Comparison of ENCODE assay signal across 11 mouse cellular contexts in genomic region chr5:120536046-120536445, GRCm38 (mm10). TPM values are rescaled to one million over a fixed set of nuclear protein-coding genes. Genes with fewer than 3 reads are reported as not detected.
DNase-seq lines count a peak whose midpoint lies in the region; ATAC-seq and TF ChIP-seq lines count a peak whose summit lies in the region.
"Had no signal": no experiment of that assay in that cellular context is flagged by ENCODE, and none has a peak within 500 bp of the region (broad histone marks: within the 10 kb centered on the region; RNA-seq: fewer than 3 reads in every experiment).

No protein-coding gene starts in this region.

- no peak overlapping the region for H3K9ac ChIP-seq in hindbrain, postnatal 0 days (replicated peaks; ENCODE audit: low read length)
- H3K9ac ChIP-seq in hindbrain, embryonic 14.5 days, result no peak overlapping the region
- no peak overlapping the region for H3K9ac ChIP-seq in lung, embryonic 14.5 days
- H3K9ac ChIP-seq: neural tube, embryonic 12.5 days had no signal

- peak; percentile 57 for DNase-seq in hindbrain, postnatal 0 days (ENCODE audit: low spot score)
- DNase-seq in hindbrain, embryonic 14.5 days (ENCODE audit: low spot score), result no peak
- no peak for DNase-seq in embryonic facial prominence, embryonic 10.5 days (ENCODE audit: low spot score)
- no peak for DNase-seq in lung, embryonic 14.5 days
- DNase-seq in spleen, postnatal 36 days (ENCODE audit: low spot score in 2 of 2), result no peak
- DNase-seq in yolk sac, embryonic 10.5 days (ENCODE audit: low spot score), result no peak
- no peak for DNase-seq in embryo, embryonic 10.5 days (ENCODE audit: low spot score)

- H3K4me3 ChIP-seq in hindbrain, postnatal 0 days (ENCODE audit: low read length), result no peak overlapping the region
- H3K4me3 ChIP-seq in hindbrain, embryonic 14.5 days (replicated peaks; ENCODE audit: low read length), result no peak overlapping the region
- no peak overlapping the region for H3K4me3 ChIP-seq in embryonic facial prominence, embryonic 10.5 days
- no peak overlapping the region for H3K4me3 ChIP-seq in lung, embryonic 14.5 days (ENCODE audit: low read depth, low read length)
- H3K4me3 ChIP-seq: neural tube, embryonic 12.5 days had no signal

- H3K4me1 ChIP-seq in hindbrain, postnatal 0 days (ENCODE audit: insufficient read depth, low read length), result 0 out of 2 replicates have a peak, but pooled peaks cover 8% of the 10 kb centered on the region
- peaks cover 10% of the 10 kb centered on the region; the same call in 1 of the 2 replicates for H3K4me1 ChIP-seq in hindbrain, embryonic 14.5 days (replicated peaks; ENCODE audit: control insufficient read depth, insufficient read depth, low read length)
- H3K4me1 ChIP-seq in embryonic facial prominence, embryonic 10.5 days, result peaks cover 39% of the 10 kb centered on the region
- 0 out of 2 replicates have a peak, but pooled peaks cover 6% of the 10 kb centered on the region for H3K4me1 ChIP-seq in lung, embryonic 14.5 days (ENCODE audit: insufficient read depth)

- H3K9me3 ChIP-seq in hindbrain, postnatal 0 days (ENCODE audit: low read length), result no peaks in the 10 kb centered on the region
- no peaks in the 10 kb centered on the region for H3K9me3 ChIP-seq in hindbrain, embryonic 14.5 days (ENCODE audit: control insufficient read depth, low read length)
- no peaks in the 10 kb centered on the region for H3K9me3 ChIP-seq in embryonic facial prominence, embryonic 10.5 days
- no peaks in the 10 kb centered on the region for H3K9me3 ChIP-seq in lung, embryonic 14.5 days (ENCODE audit: low read depth, low read length)
- H3K9me3 ChIP-seq: neural tube, embryonic 12.5 days had no signal

- H3K27me3 ChIP-seq in hindbrain, postnatal 0 days (ENCODE audit: insufficient read depth, low read length), result no peaks in the 10 kb centered on the region
- H3K27me3 ChIP-seq in hindbrain, embryonic 14.5 days (ENCODE audit: control insufficient read depth, insufficient read depth, low read length), result no peaks in the 10 kb centered on the region
- H3K27me3 ChIP-seq in embryonic facial prominence, embryonic 10.5 days (replicated peaks; ENCODE audit: low read depth, poor library complexity, severe bottlenecking), result no peaks in the 10 kb centered on the region
- H3K27me3 ChIP-seq in lung, embryonic 14.5 days (ENCODE audit: insufficient read depth, low read length), result no peaks in the 10 kb centered on the region
- H3K27me3 ChIP-seq: neural tube, embryonic 12.5 days had no signal

- peaks cover 12% of the 10 kb centered on the region; the same call in 1 of the 2 replicates for H3K36me3 ChIP-seq in hindbrain, postnatal 0 days (ENCODE audit: insufficient read depth, low read length)
- peaks cover 24% of the 10 kb centered on the region; the same call in 1 of the 2 replicates for H3K36me3 ChIP-seq in hindbrain, embryonic 14.5 days (replicated peaks; ENCODE audit: control insufficient read depth, insufficient read depth)
- peaks cover 43% of the 10 kb centered on the region for H3K36me3 ChIP-seq in embryonic facial prominence, embryonic 10.5 days (replicated peaks)
- H3K36me3 ChIP-seq in lung, embryonic 14.5 days (ENCODE audit: insufficient read depth), result peaks cover 43% of the 10 kb centered on the region; the same call in 1 of the 2 replicates

- ATAC-seq in hindbrain, postnatal 0 days, result peak; percentile 46; the same call in 1 of the 2 replicates
- no peak for ATAC-seq in hindbrain, embryonic 14.5 days (ENCODE audit: low FRiP score)
- peak; percentile 49; the same call in 1 of the 2 replicates for ATAC-seq in cerebellum, adult (ENCODE audit: insufficient number of reproducible peaks, low FRiP score, low TSS enrichment)
- ATAC-seq in lung, embryonic 14.5 days (ENCODE audit: insufficient read depth), result no peak

- peak overlapping the region; percentile 66; the same call in 1 of the 2 replicates for H3K27ac ChIP-seq in hindbrain, postnatal 0 days
- no peak overlapping the region; the same call in 1 of the 2 replicates for H3K27ac ChIP-seq in hindbrain, embryonic 14.5 days
- peak overlapping the region; percentile 64 for H3K27ac ChIP-seq in embryonic facial prominence, embryonic 10.5 days (replicated peaks)
- peak overlapping the region; percentile 9; the same call in 1 of the 2 replicates for H3K27ac ChIP-seq in lung, embryonic 14.5 days (ENCODE audit: low read depth)
- H3K27ac ChIP-seq: neural tube, embryonic 12.5 days had no signal

- no peak for TF ChIP-seq CTCF in hindbrain, postnatal 0 days (IDR thresholded peaks at IDR 0.05; ENCODE audit: low read depth)
- no peak for TF ChIP-seq CTCF in lung, embryonic 14.5 days (IDR thresholded peaks at IDR 0.05; ENCODE audit: low read depth)

- 42% methylated on average over 13 of the region's 13 CpGs for WGBS in hindbrain, postnatal 0 days
- 72% methylated on average over 13 of the region's 13 CpGs for WGBS in hindbrain, embryonic 14.5 days
- WGBS in embryonic facial prominence, embryonic 10.5 days, result 80% methylated on average over 13 of the region's 13 CpGs
- WGBS in lung, embryonic 14.5 days, result 82% methylated on average over 13 of the region's 13 CpGs

- no peak overlapping the region for H3K4me2 ChIP-seq in hindbrain, postnatal 0 days (ENCODE audit: low read depth, low read length)
- no peak overlapping the region for H3K4me2 ChIP-seq in hindbrain, embryonic 14.5 days (replicated peaks)
- H3K4me2 ChIP-seq in lung, embryonic 14.5 days, result no peak overlapping the region
- H3K4me2 ChIP-seq: neural tube, embryonic 12.5 days had no signal

RNA-seq across cellular contexts. Expression of gene Slc8b1, which starts 25.1 kb away (rescaled TPM):
- total RNA-seq in hindbrain, postnatal 0 days (2014; rRNA removed), result 3.7 and 4.0 TPM in 2 replicates
- 2.5 and 2.7 TPM in 2 replicates for polyA plus RNA-seq in hindbrain, postnatal 0 days (2015; fragmentation: Nextera tagmentation; extraction: Ambion mirVana)
- 1.3 and 1.4 TPM in 2 replicates for polyA plus RNA-seq in hindbrain, embryonic 14.5 days (2014; fragmentation: Nextera tagmentation; extraction: Ambion mirVana)
- 4.1 and 5.2 TPM in 2 replicates for polyA plus RNA-seq in embryonic facial prominence, embryonic 10.5 days (2016; fragmentation: Nextera tagmentation; extraction: Ambion mirVana)
- polyA plus RNA-seq in lung, embryonic 14.5 days (2014; fragmentation: Nextera tagmentation; extraction: Ambion mirVana), result 2.7 and 3.6 TPM in 2 replicates

RNA-seq across cellular contexts. Expression of gene Plbd2, which starts 32.6 kb away (rescaled TPM):
- 32.0 and 35.2 TPM in 2 replicates for total RNA-seq in hindbrain, postnatal 0 days (2014; rRNA removed)
- 49.9 and 53.9 TPM in 2 replicates for polyA plus RNA-seq in hindbrain, postnatal 0 days (2015; fragmentation: Nextera tagmentation; extraction: Ambion mirVana)
- 26.8 and 28.8 TPM in 2 replicates for polyA plus RNA-seq in hindbrain, embryonic 14.5 days (2014; fragmentation: Nextera tagmentation; extraction: Ambion mirVana)
- polyA plus RNA-seq in embryonic facial prominence, embryonic 10.5 days (2016; fragmentation: Nextera tagmentation; extraction: Ambion mirVana), result 35.5 and 37.8 TPM in 2 replicates
- 46.3 and 49.6 TPM in 2 replicates for polyA plus RNA-seq in lung, embryonic 14.5 days (2014; fragmentation: Nextera tagmentation; extraction: Ambion mirVana)

RNA-seq across cellular contexts. Expression of gene Tpcn1, which starts 52.4 kb away (rescaled TPM):
- 24.5 and 30.7 TPM in 2 replicates for total RNA-seq in hindbrain, postnatal 0 days (2014; rRNA removed)
- polyA plus RNA-seq in hindbrain, postnatal 0 days (2015; fragmentation: Nextera tagmentation; extraction: Ambion mirVana), result 15.4 and 16.1 TPM in 2 replicates
- polyA plus RNA-seq in hindbrain, embryonic 14.5 days (2014; fragmentation: Nextera tagmentation; extraction: Ambion mirVana), result 13.4 and 15.7 TPM in 2 replicates
- polyA plus RNA-seq in embryonic facial prominence, embryonic 10.5 days (2016; fragmentation: Nextera tagmentation; extraction: Ambion mirVana), result 11.9 and 12.3 TPM in 2 replicates
- 16.5 and 17.0 TPM in 2 replicates for polyA plus RNA-seq in lung, embryonic 14.5 days (2014; fragmentation: Nextera tagmentation; extraction: Ambion mirVana)

RNA-seq across cellular contexts. Expression of gene Iqcd, which starts 52.8 kb away (rescaled TPM):
- 0.63 and 1.9 TPM in 2 replicates for total RNA-seq in hindbrain, postnatal 0 days (2014; rRNA removed)
- 1.8 and 2.0 TPM in 2 replicates for polyA plus RNA-seq in hindbrain, postnatal 0 days (2015; fragmentation: Nextera tagmentation; extraction: Ambion mirVana)
- 1.5 and 1.9 TPM in 2 replicates for polyA plus RNA-seq in hindbrain, embryonic 14.5 days (2014; fragmentation: Nextera tagmentation; extraction: Ambion mirVana)
- polyA plus RNA-seq in embryonic facial prominence, embryonic 10.5 days (2016; fragmentation: Nextera tagmentation; extraction: Ambion mirVana), result 0.65 and 0.81 TPM in 2 replicates
- 0.35 and 0.37 TPM in 2 replicates for polyA plus RNA-seq in lung, embryonic 14.5 days (2014; fragmentation: Nextera tagmentation; extraction: Ambion mirVana)

RNA-seq across cellular contexts. Expression of gene Sds, which starts 59.7 kb away (rescaled TPM):
- total RNA-seq in hindbrain, postnatal 0 days (2014; rRNA removed), result 0.50 TPM in 1 of 2 replicates, not detected in the other
- 0.20 and 0.59 TPM in 2 replicates for polyA plus RNA-seq in hindbrain, postnatal 0 days (2015; fragmentation: Nextera tagmentation; extraction: Ambion mirVana)
- polyA plus RNA-seq in hindbrain, embryonic 14.5 days (2014; fragmentation: Nextera tagmentation; extraction: Ambion mirVana), result not detected in 2 replicates
- polyA plus RNA-seq in embryonic facial prominence, embryonic 10.5 days (2016; fragmentation: Nextera tagmentation; extraction: Ambion mirVana), result not detected in 2 replicates
- not detected in 2 replicates for polyA plus RNA-seq in lung, embryonic 14.5 days (2014; fragmentation: Nextera tagmentation; extraction: Ambion mirVana)
- polyA plus RNA-seq: gonadal fat pad, adult 2 months; neural tube, embryonic 12.5 days; urinary bladder, adult 2 months had no signal

Comparison
In these comparisons a context has a peak if more than half of its experiments do, and no peak if none do; other contexts are left out.
1. ATAC-seq: peak in hindbrain, postnatal 0 days (single experiment) and cerebellum, adult (single experiment); none in hindbrain, embryonic 14.5 days (single experiment) and lung, embryonic 14.5 days (single experiment).